Mouse (Mus musculus) c-Kit-negative CD71-positive TER-119-positive erythroid progenitor cells, embryonic 14.5 days (primary cell): Measurements from ENCODE around the gene Atrx.

ENCODE experiments used
- DNase-seq: peaks from one replicate; pipeline ENCODE4 v3.0.0-alpha.2; 2013; ENCODE audit warnings: low read depth, low spot score

Gene Atrx

DNA sequence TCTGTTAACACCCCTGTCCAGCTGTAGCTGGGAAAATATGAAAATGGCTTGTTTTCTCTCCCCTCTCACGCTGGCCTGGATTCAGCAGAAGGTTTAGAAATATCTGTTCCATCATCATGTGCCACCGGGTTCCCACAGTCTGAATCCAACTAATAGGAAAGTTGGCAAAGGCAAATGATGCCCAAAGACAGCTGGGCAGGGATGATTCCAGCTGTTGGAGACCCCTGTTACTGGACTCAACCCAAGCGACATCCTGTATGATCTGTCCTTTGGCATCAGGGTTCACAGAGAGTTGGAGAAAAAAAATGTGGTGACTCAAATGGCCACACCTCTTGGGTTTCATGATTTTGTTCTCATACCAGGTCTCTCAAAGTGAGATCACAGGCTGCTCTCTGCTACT lies 161.3 kb downstream of the Atrx start:
- no peak for DNase-seq

DNA sequence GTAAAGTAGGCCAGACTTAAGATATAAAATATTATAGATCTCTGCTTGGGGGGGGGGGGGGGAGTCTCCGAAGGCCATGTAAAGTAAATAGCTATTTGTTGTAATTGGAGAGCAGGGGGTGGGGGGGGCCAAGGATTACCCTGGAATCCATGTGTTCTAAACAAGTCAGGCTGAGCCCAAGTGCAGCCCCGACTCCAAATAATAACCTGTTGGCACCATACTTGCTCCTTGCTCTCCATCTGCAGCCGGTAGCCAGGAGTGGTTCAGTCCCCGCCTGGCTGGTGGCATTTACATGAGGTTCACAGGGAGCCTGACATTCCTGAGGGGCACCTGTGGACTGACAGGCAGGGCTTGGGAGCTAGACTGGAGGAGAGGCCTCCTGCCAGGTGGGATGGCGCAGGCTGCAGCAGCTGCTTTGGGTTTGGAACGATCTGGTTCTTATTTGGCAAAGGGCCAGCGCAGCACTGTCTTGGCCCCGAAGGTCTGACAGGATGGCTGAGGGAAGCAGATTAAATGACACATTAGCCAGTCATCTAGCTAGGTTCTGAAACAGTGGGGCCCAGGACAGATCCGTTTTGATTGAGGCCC lies 161.9 kb downstream of the Atrx start:
- DNase-seq = no peak

DNA sequence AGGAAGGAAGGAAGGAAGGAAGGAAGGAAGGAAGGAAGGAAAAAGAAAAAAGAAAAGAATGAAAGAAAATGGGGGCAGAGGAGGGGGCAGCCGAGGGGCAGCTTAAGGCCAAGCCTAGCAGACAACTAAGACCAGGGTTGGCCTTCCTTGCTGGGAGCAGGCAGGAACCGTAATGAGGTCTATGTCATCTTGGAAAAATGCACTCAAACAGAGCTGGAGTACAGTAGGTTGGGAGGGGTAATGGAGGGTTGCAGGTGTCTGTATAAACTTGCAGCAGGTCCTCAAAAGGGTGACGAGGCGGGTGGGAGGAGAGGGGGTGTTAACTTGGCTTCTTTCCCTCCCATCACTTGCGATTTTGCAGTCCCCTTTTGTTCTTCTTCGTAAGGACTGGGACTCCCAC lies 163.2 kb downstream of the Atrx start:
- DNase-seq = no peak

DNA sequence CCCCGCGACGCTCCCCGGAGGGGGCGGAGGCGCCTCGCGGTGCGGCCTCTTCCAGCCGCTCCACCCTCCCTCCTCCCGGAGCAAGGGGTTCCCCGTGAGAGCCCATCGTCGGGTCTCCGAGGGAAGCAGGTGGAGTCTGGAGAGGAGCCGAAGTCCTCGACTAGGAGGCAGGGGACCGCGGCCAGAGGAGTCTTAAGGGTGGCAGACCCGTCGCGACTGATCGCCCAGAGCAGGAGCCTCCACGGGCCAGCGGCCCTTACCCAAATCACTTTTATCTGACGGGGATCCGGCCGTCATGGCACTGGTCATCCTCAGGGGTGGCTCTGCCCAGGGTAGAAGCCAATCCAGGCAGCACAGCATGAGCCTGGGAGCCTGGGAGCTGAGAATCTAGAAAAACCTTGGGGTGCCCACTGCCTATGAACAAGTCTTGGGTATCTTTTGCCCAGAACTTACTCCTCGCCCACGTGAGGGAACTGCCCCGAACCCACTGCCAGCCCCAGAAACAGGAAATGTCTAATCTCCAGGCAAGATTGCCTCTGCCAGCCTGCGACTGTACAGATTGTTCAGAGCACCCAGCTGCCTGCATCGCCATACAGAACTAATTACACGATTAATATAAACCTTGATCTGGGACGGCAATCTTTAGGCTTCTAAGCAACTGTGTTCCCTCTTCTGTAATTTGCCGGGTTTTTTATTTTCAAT lies 164.0 kb downstream of the Atrx start:
- DNase-seq = no peak

DNA sequence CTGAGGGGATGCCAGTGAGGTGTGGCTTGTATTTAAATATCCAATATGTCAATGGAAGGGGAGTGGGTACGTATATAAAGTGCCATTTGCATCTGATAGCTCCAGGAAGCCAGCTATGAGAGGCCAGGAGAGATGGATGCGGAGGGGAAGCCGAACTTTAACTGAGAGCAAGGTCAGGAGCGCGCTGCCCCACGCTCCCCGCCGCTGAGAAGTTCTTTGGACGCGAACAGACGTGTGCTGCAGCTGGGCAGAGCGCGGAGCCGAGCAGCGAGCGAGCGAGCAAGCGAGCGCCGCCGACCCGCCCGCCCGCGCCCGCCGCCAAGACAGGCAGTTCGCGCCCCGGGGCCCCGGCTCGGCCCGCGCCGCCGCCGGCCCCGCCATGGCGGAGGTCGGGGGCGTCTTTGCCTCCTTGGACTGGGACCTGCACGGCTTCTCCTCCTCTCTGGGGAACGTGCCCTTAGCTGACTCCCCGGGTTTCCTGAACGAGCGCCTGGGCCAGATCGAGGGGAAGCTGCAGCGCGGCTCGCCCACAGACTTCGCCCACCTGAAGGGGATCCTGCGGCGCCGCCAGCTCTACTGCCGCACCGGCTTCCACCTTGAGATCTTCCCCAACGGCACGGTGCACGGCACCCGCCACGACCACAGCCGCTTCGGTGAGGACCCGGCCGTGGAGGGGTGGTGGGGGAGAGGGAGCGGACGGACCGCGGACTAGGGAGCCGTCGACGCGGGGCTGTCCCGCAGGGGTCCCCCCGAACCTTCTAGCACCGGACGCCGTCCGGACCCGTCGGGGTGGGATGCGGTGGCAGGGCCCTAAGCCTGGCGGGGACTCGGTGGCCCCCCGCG lies 164.8 kb downstream of the Atrx start, which contains the start of gene Fgf16:
Gene Fgf16 (plus strand): TSS at position 118 of the 843 bp plus-strand sequence.
- no peak for DNase-seq

DNA sequence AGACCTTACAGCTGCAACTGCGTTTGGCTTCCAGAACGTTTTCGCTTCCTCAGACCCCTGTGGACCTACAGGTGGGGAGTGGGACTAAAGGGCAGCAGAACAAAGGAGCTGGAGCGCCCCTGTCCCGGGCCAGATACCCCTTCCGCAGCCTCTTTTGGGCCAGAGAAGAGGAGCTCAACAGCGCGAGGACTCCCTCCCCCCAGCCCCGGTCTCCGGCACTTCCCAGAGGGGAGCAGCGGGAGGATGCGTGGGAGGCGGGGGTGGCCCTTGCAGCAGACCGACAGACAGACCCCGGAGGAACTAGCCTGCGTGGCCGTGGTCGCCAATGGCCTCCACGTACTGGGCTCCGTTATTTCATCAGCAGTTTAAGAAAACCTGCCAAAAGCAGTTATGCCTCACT lies 165.6 kb downstream of the Atrx start:
- no peak for DNase-seq

DNA sequence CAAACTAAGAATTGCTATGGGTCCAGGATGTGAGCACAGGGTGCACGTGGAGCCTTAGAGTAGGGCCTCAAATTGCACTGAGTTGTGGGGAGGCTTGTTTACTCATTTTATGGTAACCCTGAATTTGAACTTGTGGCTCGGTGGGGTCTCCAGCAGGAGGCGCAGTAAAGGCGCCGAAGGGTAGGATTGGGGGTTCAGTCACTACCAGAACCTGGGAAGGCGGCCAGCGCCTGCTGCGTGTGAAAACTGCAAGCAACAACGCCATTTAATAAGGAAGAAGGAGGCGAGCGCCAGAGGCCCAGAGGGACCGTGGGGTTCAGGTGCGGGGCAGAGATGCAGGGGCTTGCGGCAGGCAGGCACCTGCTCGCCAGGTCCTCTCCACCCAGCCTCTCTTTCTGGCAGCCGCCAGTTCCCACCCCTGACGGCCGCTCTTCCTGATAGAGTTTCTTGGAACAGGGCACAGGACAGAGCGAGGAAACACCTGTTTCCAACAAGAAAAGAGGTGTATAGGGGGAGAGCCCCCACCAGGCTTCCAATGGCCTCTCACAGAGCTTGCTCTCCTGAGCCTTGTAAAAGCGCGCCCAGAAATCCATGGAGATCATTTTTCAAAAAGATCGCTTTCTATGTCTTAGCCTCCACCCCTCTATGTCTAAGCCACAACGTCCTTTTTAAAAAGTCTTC lies 166.2 kb downstream of the Atrx start:
- DNase-seq = no peak
